Mouse (Mus musculus): ENCODE results near the gene Slco1a1.

DNA sequence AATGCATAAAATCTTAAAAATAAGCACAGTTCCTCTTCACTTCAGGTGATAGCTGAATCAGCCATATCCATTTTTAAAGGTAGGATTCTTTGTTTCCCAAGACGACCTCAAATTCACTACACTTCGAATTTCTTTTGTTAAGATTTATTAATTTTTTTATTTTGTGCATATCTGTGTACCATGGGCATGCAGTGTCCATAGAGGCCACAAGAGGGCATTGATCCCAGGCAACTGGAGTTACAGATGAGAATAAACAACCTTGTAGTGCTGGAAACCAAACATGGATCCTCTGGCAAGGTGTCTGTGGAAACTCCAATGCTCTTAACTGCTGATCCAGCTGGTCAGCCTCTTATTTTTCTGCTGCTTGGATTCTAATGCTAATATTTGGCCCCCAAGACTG, 58.5 kb downstream of the Slco1a1 start:
- TF ChIP-seq TAL1 (conservative IDR thresholded peaks at IDR 0.05; ENCODE audit: low read depth, low read length) (no peak), CTCF (IDR thresholded peaks at IDR 0.05; ENCODE audit: low read depth, low read length) (no peak), GATA1 (IDR thresholded peaks at IDR 0.05; ENCODE audit: borderline replicate concordance, low read length) (no peak)

Measured in G1E (cell line).